Comparison of ENCODE assay signal across 28 mouse cellular contexts in the genomic region with DNA sequence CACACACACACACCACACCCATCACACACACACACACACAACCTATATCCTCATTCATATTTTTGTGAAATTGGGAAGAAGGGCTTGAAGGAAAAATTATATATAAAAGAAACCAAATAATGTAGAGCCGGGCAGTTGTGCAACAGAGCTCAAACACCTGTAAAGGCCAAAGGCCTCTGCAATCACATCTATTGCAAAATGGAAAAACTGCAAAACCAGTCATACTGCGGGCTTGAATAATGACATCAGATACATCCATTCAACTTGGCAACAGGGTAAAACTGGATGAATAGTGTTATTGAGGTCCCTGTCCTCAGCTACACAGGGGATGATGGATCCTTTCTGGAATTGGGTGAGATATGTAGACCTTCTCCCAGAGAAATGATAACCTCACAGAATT. TPM values are rescaled to one million over a fixed set of nuclear protein-coding genes. Genes with fewer than 3 reads are reported as not detected.
DNase-seq lines count a peak whose midpoint lies in the region; ATAC-seq and TF ChIP-seq lines count a peak whose summit lies in the region.
"Had no signal": no experiment of that assay in that cellular context is flagged by ENCODE, and none has a peak within 500 bp of the region (broad histone marks: within the 10 kb centered on the region; RNA-seq: fewer than 3 reads in every experiment).

No protein-coding gene starts in this region.

- H3K27ac ChIP-seq in layer of hippocampus, adult 2 months = 0 out of 2 replicates have a peak overlapping the region, but pooled peaks have one; percentile 3
- no peak overlapping the region for H3K27ac ChIP-seq in lung, postnatal 0 days (ENCODE audit: low read length)
- H3K27ac ChIP-seq: embryonic facial prominence, embryonic 13.5 days; gastrocnemius, adult 2 months; hindbrain, embryonic 10.5 days; hindbrain, embryonic 15.5 days; limb, embryonic 12.5 days; liver, embryonic 14.5 days; macrophage; neural tube, embryonic 15.5 days had no signal

- 73% methylated on average over 2 of the region's 2 CpGs for WGBS in lung, postnatal 0 days

- H3K27me3 ChIP-seq in lung, postnatal 0 days (replicated peaks; ENCODE audit: insufficient read depth, low read length) = no peaks in the 10 kb centered on the region
- H3K27me3 ChIP-seq: embryonic facial prominence, embryonic 13.5 days; hindbrain, embryonic 15.5 days; limb, embryonic 12.5 days; neural tube, embryonic 15.5 days had no signal

- no peaks in the 10 kb centered on the region for H3K9me3 ChIP-seq in lung, postnatal 0 days (ENCODE audit: low read length)
- H3K9me3 ChIP-seq: G1E; hindbrain, embryonic 10.5 days; hindbrain, embryonic 15.5 days; limb, embryonic 12.5 days; neural tube, embryonic 15.5 days had no signal

- no peak for TF ChIP-seq EP300 in lung, postnatal 0 days (IDR thresholded peaks at IDR 0.05)

- H3K4me3 ChIP-seq in layer of hippocampus, adult 2 months = no peak overlapping the region
- H3K4me3 ChIP-seq in lung, postnatal 0 days (ENCODE audit: low read depth, low read length) = no peak overlapping the region
- H3K4me3 ChIP-seq: embryonic facial prominence, embryonic 13.5 days; gastrocnemius, adult 2 months; hindbrain, embryonic 10.5 days; hindbrain, embryonic 15.5 days; limb, embryonic 12.5 days; neural tube, embryonic 15.5 days had no signal

- H3K36me3 ChIP-seq in lung, postnatal 0 days (ENCODE audit: insufficient read depth, low read length) = no peaks in the 10 kb centered on the region
- H3K36me3 ChIP-seq: embryonic facial prominence, embryonic 13.5 days; G1E; hindbrain, embryonic 10.5 days; hindbrain, embryonic 15.5 days; limb, embryonic 12.5 days; neural tube, embryonic 15.5 days had no signal

- no peak overlapping the region for H3K9ac ChIP-seq in lung, postnatal 0 days (replicated peaks; ENCODE audit: low read depth)
- H3K9ac ChIP-seq: embryonic facial prominence, embryonic 13.5 days; hindbrain, embryonic 15.5 days; limb, embryonic 12.5 days; liver, embryonic 14.5 days; neural tube, embryonic 15.5 days had no signal

- H3K4me2 ChIP-seq in lung, postnatal 0 days (replicated peaks; ENCODE audit: low read depth, low read length) = no peak overlapping the region
- H3K4me2 ChIP-seq: embryonic facial prominence, embryonic 13.5 days; hindbrain, embryonic 15.5 days; limb, embryonic 12.5 days; neural tube, embryonic 15.5 days had no signal

- peak; percentile 52; the same call in 1 of the 2 replicates for ATAC-seq in lung, postnatal 0 days
- ATAC-seq: forebrain, embryonic 16.5 days had no signal

- no peak for DNase-seq in layer of hippocampus, adult 2 months (ENCODE audit: low spot score in 2 of 2)
- DNase-seq in layer of hippocampus, adult 8-10 months (ENCODE audit: low spot score in 2 of 2) = no peak
- peak; percentile 57 for DNase-seq in lung, postnatal 0 days (ENCODE audit: low spot score)
- no peak for DNase-seq in lung, postnatal 10 days
- DNase-seq in gonadal fat pad, adult 2 months (ENCODE audit: low read depth) = peak; percentile 71
- DNase-seq in ovary, adult 18-20 months (ENCODE audit: low spot score) = no peak
- no peak for DNase-seq in adrenal gland, postnatal 4 days (ENCODE audit: low spot score in 2 of 2)
- DNase-seq: adrenal gland, adult 8-10 months; cerebellum, adult 11-12 months; cerebellum, postnatal 10 days; gastrocnemius, adult 2 months; gastrocnemius, postnatal 36 days; heart, postnatal 14 days; kidney, adult 9 months; kidney, postnatal 10 days; midbrain, embryonic 14.5 days; right cerebral cortex, postnatal 25 days; spleen, adult 18-20 months; thymus, postnatal 14 days had no signal

- no peak for TF ChIP-seq CTCF in layer of hippocampus, adult 2 months (conservative IDR thresholded peaks at IDR 0.05)
- TF ChIP-seq CTCF in lung, postnatal 0 days (IDR thresholded peaks at IDR 0.05) = no peak

- H3K4me1 ChIP-seq in lung, postnatal 0 days (ENCODE audit: insufficient read depth, low read depth, low read length) = no peaks in the 10 kb centered on the region
- H3K4me1 ChIP-seq: embryonic facial prominence, embryonic 13.5 days; hindbrain, embryonic 10.5 days; hindbrain, embryonic 15.5 days; limb, embryonic 12.5 days; neural tube, embryonic 15.5 days had no signal

RNA-seq across cellular contexts. Expression of gene Ncoa1, which starts 13.3 kb away (rescaled TPM):
- 100 to 1,000 TPM; 142 to 146 TPM for total RNA-seq in layer of hippocampus, adult 2 months (2021)
- 100 to 1,000 TPM; 116 to 149 (median 137) TPM for total RNA-seq in layer of hippocampus, adult 8-10 months (2022)
- polyA plus RNA-seq in lung, postnatal 0 days (2015; fragmentation: Nextera tagmentation; extraction: Ambion mirVana) = 9.6 and 12.4 TPM in 2 replicates
- polyA plus RNA-seq in gonadal fat pad, adult 2 months (2012; rRNA removed) = 30.8 and 31.5 TPM in 2 replicates
- 10 to 100 TPM; 47.5 to 48.2 TPM for total RNA-seq in adrenal gland, postnatal 4 days (2021)

Comparison
In these comparisons a context has a peak if more than half of its experiments do, and no peak if none do; other contexts are left out.
1. DNase-seq: peak in lung, postnatal 0 days (single experiment) and gonadal fat pad, adult 2 months (single experiment); none in layer of hippocampus, adult 2 months (0 of 2), layer of hippocampus, adult 8-10 months (0 of 2), lung, postnatal 10 days (single experiment), ovary, adult 18-20 months (single experiment) and adrenal gland, postnatal 4 days (0 of 2).